Mouse (Mus musculus) hindbrain, postnatal 0 days (tissue): ENCODE results near the gene Tmem247. TPM values are rescaled to one million over a fixed set of nuclear protein-coding genes. Genes with fewer than 3 reads are reported as not detected.

Experiments used
- ATAC-seq: fragments of 200-750 bp; cut with Nextera tagmentation; 2 replicates; pipeline ENCODE4 v1.8.0; 2017; ENCODE audit warnings: mild to moderate bottlenecking, moderate TSS enrichment, moderate library complexity
- DNase-seq: peaks from one replicate; pipeline ENCODE4 v3.0.0-alpha.2; 2015; ENCODE audit warnings: low spot score
- H3K27ac ChIP-seq: fragments of 300-500 bp; sonication (generic); 2 replicates; pipeline ENCODE4 v1.5.1; 2014; ENCODE audit warnings: mild to moderate bottlenecking
- H3K27me3 ChIP-seq: fragments of 300-500 bp; sonication (generic); 2 replicates; pipeline ENCODE4 v1.6.1; 2014; ENCODE audit warnings: low read length, mixed read lengths; ENCODE audit not compliant: insufficient read depth
- H3K36me3 ChIP-seq: fragments of 300-500 bp; sonication (generic); 2 replicates; pipeline ENCODE4 v1.6.1; 2014; ENCODE audit warnings: low read length, mixed read lengths; ENCODE audit not compliant: insufficient read depth
- H3K4me1 ChIP-seq: fragments of 300-500 bp; sonication (generic); 2 replicates; pipeline ENCODE4 v1.6.1; 2014; ENCODE audit warnings: antibody characterized with exemption, low read length, mixed read lengths; ENCODE audit not compliant: insufficient read depth
- H3K4me2 ChIP-seq: fragments of 300-500 bp; sonication (generic); 2 replicates; pipeline ENCODE4 v1.6.1; 2014; ENCODE audit warnings: low read depth, mild to moderate bottlenecking, low read length, moderate library complexity, mixed read lengths
- H3K4me3 ChIP-seq: fragments of 300-500 bp; sonication (generic); 2 replicates; pipeline ENCODE4 v1.5.1; 2014; ENCODE audit warnings: low read length
- H3K9ac ChIP-seq: fragments of 300-500 bp; sonication (generic); replicated peaks from 2 replicates; pipeline ENCODE4 v1.6.1; 2014; ENCODE audit warnings: mild to moderate bottlenecking, low read length, moderate library complexity, mixed read lengths
- H3K9me3 ChIP-seq: fragments of 300-500 bp; sonication (generic); 2 replicates; pipeline ENCODE4 v1.6.1; 2016; ENCODE audit warnings: low read length, mixed read lengths
- CTCF ChIP-seq: IDR thresholded peaks from 2 replicates; pipeline ENCODE4 v1.5.1; 2016; ENCODE audit warnings: antibody characterized with exemption, control low read depth, low read depth
- WGBS: fragments of 180-500 bp; shearing (Covaris S2); extraction: QIAGEN DNeasy Blood & Tissue Kit; methylation state at CpG from one replicate; pipeline ENCODE4 v1.1.7; 2014; 5-methylcytosine and 5-hydroxymethylcytosine counted together
- polyA plus RNA-seq: library from polyadenylated mRNA; unstranded; fragments of >200 nt; fragmentation: Nextera tagmentation; extraction: Ambion mirVana; gene quantifications from 2 replicates; pipeline ENCODE4 v1.2.1, GENCODE M21; 2015
- total RNA-seq: library from RNA; depleted of rRNA; stranded (reverse); fragments of >200 nt; gene quantifications from 2 replicates; pipeline ENCODE4 v1.2.3, GENCODE M21; 2014

Gene Tmem247
- total and polyA plus RNA-seq, 2 experiments from 2014 or later = not detected

- DNase-seq (no peak), ATAC-seq (no peak)
- Histone ChIP-seq H3K4me1 (no peaks in the 10 kb centered on the region; the same call in 1 of the 2 replicates), H3K4me3 (no peak overlapping the region), H3K9ac (no peak overlapping the region), H3K9me3 (no peaks in the 10 kb centered on the region), H3K27ac (no peak overlapping the region), H3K27me3 (no peaks in the 10 kb centered on the region), H3K4me2 (no peak overlapping the region), H3K36me3 (no peaks in the 10 kb centered on the region)
- no peak for TF ChIP-seq CTCF
- WGBS = 67% methylated on average over 5 of the region's 5 CpGs
Measured at GRCm38 (mm10) chr17:86911261-86911660, 5.9 kb upstream of the Tmem247 start.

DNA sequence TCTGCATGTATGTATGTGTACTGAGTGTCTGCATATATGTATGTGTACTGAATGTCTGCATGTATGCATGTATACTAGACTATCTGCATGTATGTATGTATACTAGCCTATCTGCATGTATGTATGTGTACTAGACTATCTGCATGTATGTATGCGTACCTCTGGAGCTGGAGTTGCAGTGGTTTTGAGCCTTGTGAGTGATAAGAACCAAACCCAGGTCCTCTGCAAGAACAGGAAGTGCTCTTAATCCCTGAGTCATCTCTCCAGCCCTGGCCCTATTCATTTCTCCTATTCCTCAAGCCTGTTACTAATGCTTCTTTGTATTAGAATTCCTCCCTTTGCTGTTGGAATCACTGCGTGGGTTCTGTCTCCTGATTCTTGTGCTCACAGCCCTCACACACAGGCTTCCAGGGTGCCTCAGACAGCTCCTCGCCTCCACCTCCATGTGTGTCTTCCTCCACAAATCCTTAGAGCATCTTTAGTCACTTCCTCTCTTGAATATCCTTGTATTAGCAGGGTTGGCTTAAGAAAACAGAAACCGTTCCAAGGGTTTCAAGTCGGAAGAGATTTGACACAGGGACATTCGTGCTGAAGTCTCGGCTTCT is 4.0 kb upstream of the Tmem247 start:
- no peak for TF ChIP-seq CTCF
- no peak overlapping the region for H3K27ac ChIP-seq
- H3K4me1 ChIP-seq = no peaks in the 10 kb centered on the region
- no peaks in the 10 kb centered on the region for H3K27me3 ChIP-seq
- no peak overlapping the region for H3K9ac ChIP-seq
- WGBS = 83% methylated on average over 7 of the region's 7 CpGs
- no peak overlapping the region for H3K4me3 ChIP-seq
- DNase-seq (no peak), ATAC-seq (no peak)
- H3K9me3 ChIP-seq = no peaks in the 10 kb centered on the region
- no peak overlapping the region for H3K4me2 ChIP-seq
- no peaks in the 10 kb centered on the region for H3K36me3 ChIP-seq

GRCm38 (mm10) chr17:86915540-86915939 is 1.6 kb upstream of the Tmem247 start:
- Histone ChIP-seq H3K4me1 (no peaks in the 10 kb centered on the region), H3K9me3 (no peaks in the 10 kb centered on the region), H3K4me2 (no peak overlapping the region), H3K27ac (no peak overlapping the region), H3K4me3 (no peak overlapping the region), H3K27me3 (no peaks in the 10 kb centered on the region), H3K36me3 (no peaks in the 10 kb centered on the region), H3K9ac (no peak overlapping the region)
- ATAC-seq = no peak
- peak; percentile 14; the same call in 1 of the 2 replicates for TF ChIP-seq CTCF
- WGBS = 79% methylated on average over 4 of the region's 4 CpGs
- no peak for DNase-seq

DNA sequence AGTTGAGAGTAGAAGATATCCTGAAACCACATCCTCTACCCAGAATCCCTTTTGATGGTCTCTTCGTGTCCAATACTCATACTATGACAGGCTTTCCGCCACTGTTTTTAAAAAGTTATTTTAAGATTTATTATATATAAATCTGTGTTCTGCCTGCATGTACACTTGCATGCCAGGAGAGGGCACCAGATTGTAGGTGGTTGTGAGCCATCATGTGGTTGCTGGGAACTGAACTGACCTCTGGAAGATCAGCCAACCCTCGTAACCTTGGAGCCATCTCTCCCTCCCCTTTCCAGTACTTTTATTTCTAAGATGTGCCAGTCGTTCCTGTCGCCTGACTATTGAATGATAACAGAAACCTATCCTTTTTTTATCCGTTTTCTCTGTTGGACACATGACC is 1.6 kb downstream of the Tmem247 start:
- H3K4me3 ChIP-seq = no peak overlapping the region
- H3K9me3 ChIP-seq = no peaks in the 10 kb centered on the region
- peak; percentile 55 for TF ChIP-seq CTCF
- H3K27ac ChIP-seq = no peak overlapping the region
- whole genome bisulfite sequencing = 79% methylated on average over 6 of the region's 6 CpGs
- H3K9ac ChIP-seq = no peak overlapping the region
- DNase-seq (no peak), ATAC-seq (no peak)
- no peak overlapping the region for H3K4me2 ChIP-seq
- H3K27me3 ChIP-seq = no peaks in the 10 kb centered on the region
- no peaks in the 10 kb centered on the region for H3K36me3 ChIP-seq
- no peaks in the 10 kb centered on the region for H3K4me1 ChIP-seq

- TF ChIP-seq CTCF = no peak
- no peak overlapping the region for H3K4me3 ChIP-seq
Measured at GRCm38 (mm10) chr17:86919729-86920128, 2.6 kb downstream of the Tmem247 start.

DNA sequence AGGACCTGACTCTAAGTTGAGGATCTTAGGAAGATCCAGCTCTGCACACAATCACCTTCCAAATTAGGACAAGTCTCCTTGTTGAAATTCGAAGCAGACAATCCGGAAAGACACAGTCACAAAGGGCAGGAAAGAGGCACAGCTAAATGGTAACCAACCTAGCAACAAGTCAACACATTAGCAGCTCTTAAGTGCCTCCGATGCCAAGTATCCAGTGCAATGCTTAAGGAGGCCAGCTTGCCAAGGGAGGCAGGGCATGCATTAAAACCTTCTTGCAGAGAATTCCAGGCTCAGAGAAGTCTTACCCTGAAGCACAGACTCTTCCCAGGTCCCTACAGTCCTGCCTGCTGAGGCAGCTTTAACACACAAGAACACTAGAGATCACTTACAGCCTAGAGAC is 7.5 kb downstream of the Tmem247 start:
- H3K9ac ChIP-seq = no peak overlapping the region
- no peak overlapping the region for H3K4me3 ChIP-seq
- H3K9me3 ChIP-seq = peaks cover 4% of the 10 kb centered on the region; the same call in 1 of the 2 replicates
- DNase-seq (peak; percentile 67), ATAC-seq (peak; percentile 68; the same call in 1 of the 2 replicates)
- WGBS = 57% methylated on average over 3 of the region's 3 CpGs
- H3K4me2 ChIP-seq = no peak overlapping the region
- H3K4me1 ChIP-seq = no peaks in the 10 kb centered on the region
- H3K27ac ChIP-seq = peak overlapping the region; percentile 73
- H3K36me3 ChIP-seq = no peaks in the 10 kb centered on the region
- no peak for TF ChIP-seq CTCF
- no peaks in the 10 kb centered on the region for H3K27me3 ChIP-seq

More at GRCm38 (mm10) chr17:86919729-86920128, 2.6 kb downstream of the Tmem247 start:
- H3K9ac ChIP-seq = no peak overlapping the region
- H3K27me3 ChIP-seq = no peaks in the 10 kb centered on the region
- WGBS = 87% methylated on average over 11 of the region's 11 CpGs
- H3K4me2 ChIP-seq = no peak overlapping the region
- no peaks in the 10 kb centered on the region for H3K36me3 ChIP-seq
- H3K4me1 ChIP-seq = no peaks in the 10 kb centered on the region
- ATAC-seq (no peak), DNase-seq (no peak)
- H3K9me3 ChIP-seq = no peaks in the 10 kb centered on the region
- no peak overlapping the region for H3K27ac ChIP-seq

- no peak for ATAC-seq
- H3K4me1 ChIP-seq = 0 out of 2 replicates have a peak, but pooled peaks cover 3% of the 10 kb centered on the region
- 84% methylated on average over 3 of the region's 3 CpGs for WGBS
Measured at GRCm38 (mm10) chr17:86926836-86927235, 9.7 kb downstream of the Tmem247 start.

More at GRCm38 (mm10) chr17:86926836-86927235, 9.7 kb downstream of the Tmem247 start:
- no peaks in the 10 kb centered on the region for H3K36me3 ChIP-seq
- H3K9me3 ChIP-seq = peaks cover 4% of the 10 kb centered on the region; the same call in 1 of the 2 replicates
- DNase-seq = no peak
- no peak overlapping the region for H3K4me2 ChIP-seq
- no peak overlapping the region for H3K4me3 ChIP-seq
- TF ChIP-seq CTCF = no peak
- H3K27ac ChIP-seq = no peak overlapping the region
- H3K27me3 ChIP-seq = no peaks in the 10 kb centered on the region
- no peak overlapping the region for H3K9ac ChIP-seq
